In the genomic region with DNA sequence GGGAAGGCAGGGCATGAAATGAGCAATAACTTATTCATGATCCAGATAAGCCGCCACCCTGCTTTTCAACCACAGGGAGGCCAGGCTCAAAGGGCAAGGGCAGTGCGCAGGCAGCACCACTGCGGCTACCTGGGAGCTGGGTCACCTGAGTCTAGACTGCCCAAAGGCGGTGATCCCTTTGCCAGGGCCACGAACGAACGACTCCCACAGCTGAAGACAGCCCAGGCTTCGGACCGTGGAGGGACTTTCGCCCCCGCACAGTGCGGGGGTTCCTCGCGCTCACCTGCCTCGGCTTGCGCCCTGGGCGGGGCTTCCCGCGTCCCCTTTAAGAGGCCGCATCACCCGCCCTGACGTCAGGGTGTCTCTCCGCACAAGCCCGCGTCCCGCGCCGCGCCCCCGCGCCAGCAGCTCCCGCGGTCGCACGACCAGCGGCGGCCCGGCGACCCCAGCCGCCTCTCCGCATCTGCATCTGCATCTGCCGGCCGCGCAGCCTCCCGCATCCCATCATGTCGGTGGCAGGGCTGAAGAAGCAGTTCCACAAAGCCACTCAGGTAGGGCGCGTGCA, we compare ENCODE assay signal across 9 mouse cellular contexts. TPM values are rescaled to one million over a fixed set of nuclear protein-coding genes. Genes with fewer than 3 reads are reported as not detected.
DNase-seq lines count a peak whose midpoint lies in the region; ATAC-seq and TF ChIP-seq lines count a peak whose summit lies in the region.
"Had no signal": no experiment of that assay in that cellular context is flagged by ENCODE, and none has a peak within 500 bp of the region (broad histone marks: within the 10 kb centered on the region; RNA-seq: fewer than 3 reads in every experiment).

Gene Sh3gl2, plus strand, starts transcription at position 56 of the 565 bp plus-strand sequence.

- H3K4me2 ChIP-seq in heart, embryonic 15.5 days, result peak within 1 kb of the TSS; percentile 99
- H3K4me2 ChIP-seq in liver, embryonic 14.5 days (ENCODE audit: low read depth), result peak within 1 kb of the TSS; percentile 55

- peak within 1 kb of the TSS; percentile 57 for H3K4me3 ChIP-seq in heart, adult 2 months
- H3K4me3 ChIP-seq in heart, embryonic 15.5 days, result peak within 1 kb of the TSS; percentile 74
- peak within 1 kb of the TSS; percentile 6 to 47 for H3K4me3 ChIP-seq in liver, embryonic 14.5 days (ENCODE audit: insufficient read depth in 1 of 2, low read depth in 2 of 2, low read length in 2 of 2)

- intact Hi-C loops in heart, adult 2 months (cut with DNase I), result loop anchor here (5.0 kb wide), 1 partner anchor 187 kb away; no protein-coding TSS in a partner anchor

- H3K27me3 ChIP-seq in heart, adult 2 months (ENCODE audit: control insufficient read depth, insufficient read depth, low read length), result peaks cover 7% of the 10 kb centered on the region
- peaks cover 53% of the 10 kb centered on the region for H3K27me3 ChIP-seq in heart, embryonic 15.5 days
- peaks cover 20% of the 10 kb centered on the region for H3K27me3 ChIP-seq in liver, embryonic 14.5 days (ENCODE audit: control insufficient read depth, insufficient read depth, low read length)

- peak; percentile 47; the same call in 1 of the 2 replicates for ATAC-seq in heart, embryonic 15.5 days (replicated peaks; ENCODE audit: insufficient number of reproducible peaks, insufficient read depth, low FRiP score, low read depth)
- ATAC-seq in liver, embryonic 14.5 days (ENCODE audit: insufficient read depth), result no peak

- H3K4me1 ChIP-seq in heart, adult 2 months (ENCODE audit: control insufficient read depth, insufficient read depth, low read length), result no peaks in the 10 kb centered on the region
- H3K4me1 ChIP-seq in heart, embryonic 15.5 days (replicated peaks), result peaks cover 12% of the 10 kb centered on the region
- H3K4me1 ChIP-seq in liver, embryonic 14.5 days (replicated peaks; ENCODE audit: control insufficient read depth in 2 of 2, insufficient read depth in 2 of 2, low read length in 1 of 2), result no peaks in the 10 kb centered on the region

- TF ChIP-seq POLR2A in heart, adult 2 months (IDR thresholded peaks at IDR 0.05; ENCODE audit: insufficient read depth, low read depth, low read length), result no peak

- no peaks in the 10 kb centered on the region for H3K79me2 ChIP-seq in heart, adult 2 months (replicated peaks; ENCODE audit: control insufficient read depth, insufficient read depth, low read length)

- H3K36me3 ChIP-seq in heart, adult 2 months (ENCODE audit: control insufficient read depth, insufficient read depth, low read length), result no peaks in the 10 kb centered on the region
- no peaks in the 10 kb centered on the region for H3K36me3 ChIP-seq in heart, embryonic 15.5 days
- H3K36me3 ChIP-seq in liver, embryonic 14.5 days (replicated peaks; ENCODE audit: control insufficient read depth, insufficient read depth, low read depth), result no peaks in the 10 kb centered on the region

- no peak for TF ChIP-seq EP300 in heart, adult 2 months (IDR thresholded peaks at IDR 0.05; ENCODE audit: insufficient read depth, low read depth, low read length)
- no peak for TF ChIP-seq EP300 in liver, embryonic 14.5 days (IDR thresholded peaks at IDR 0.05; ENCODE audit: low read depth)

- peak within 1 kb of the TSS; percentile 23 for H3K9ac ChIP-seq in heart, adult 2 months (ENCODE audit: low read depth, low read length)
- peak within 1 kb of the TSS; percentile 56 for H3K9ac ChIP-seq in heart, embryonic 15.5 days
- no peak within 1 kb of the TSS for H3K9ac ChIP-seq in liver, embryonic 14.5 days (replicated peaks)

- TF ChIP-seq CTCF in heart, adult 2 months (IDR thresholded peaks at IDR 0.05), result no peak
- no peak for TF ChIP-seq CTCF in liver, embryonic 14.5 days (IDR thresholded peaks at IDR 0.05; ENCODE audit: low read depth)

- no peak within 1 kb of the TSS for H3K27ac ChIP-seq in heart, adult 2 months
- no peak within 1 kb of the TSS for H3K27ac ChIP-seq in heart, embryonic 15.5 days
- no peak within 1 kb of the TSS for H3K27ac ChIP-seq in liver, embryonic 14.5 days

- WGBS in heart, adult 2 months, result under 1% methylated on average over 46 of the region's 48 CpGs
- 1% methylated on average over 48 of the region's 48 CpGs for whole genome bisulfite sequencing in heart, embryonic 15.5 days
- under 1% methylated on average over 46 of the region's 48 CpGs for WGBS in liver, embryonic 14.5 days (ENCODE audit: insufficient replicate concordance)

- peak; percentile 17 to 48 for DNase-seq in heart, adult 2 months
- no peak for DNase-seq in heart, adult 8-10 months (ENCODE audit: low spot score)
- DNase-seq in embryo, embryonic 11.5 days (ENCODE audit: low read depth, low spot score), result peak; percentile 17
- DNase-seq in kidney, postnatal 25 days, result peak; percentile 69 to 84
- no peak for DNase-seq in liver, embryonic 14.5 days (ENCODE audit: low read depth in 3 of 3, low spot score in 3 of 3)
- DNase-seq in ovary, postnatal 10 days (ENCODE audit: low spot score), result peak; percentile 26
- no peak for DNase-seq in spleen, postnatal 36 days (ENCODE audit: low spot score in 2 of 2)

- H3K9me3 ChIP-seq in heart, embryonic 15.5 days (replicated peaks), result no peaks in the 10 kb centered on the region
- no peaks in the 10 kb centered on the region for H3K9me3 ChIP-seq in liver, embryonic 14.5 days (ENCODE audit: control insufficient read depth, low read length)

RNA-seq across cellular contexts. Expression of gene Sh3gl2, which starts in this region (rescaled TPM):
- 1 to 10 TPM; 5.4 to 6.7 TPM for total RNA-seq in heart, adult 2 months (2021)
- 0.62 and 0.85 TPM in 2 replicates for polyA plus RNA-seq in heart, adult 2 months (2012; rRNA removed)
- total RNA-seq in heart, adult 8-10 months (2022), result 1 to 10 TPM; 5.2 to 9.7 (median 7.2) TPM
- polyA plus RNA-seq in heart, embryonic 15.5 days (2015; fragmentation: Nextera tagmentation; extraction: Ambion mirVana), result 0.60 and 1.4 TPM in 2 replicates
- polyA plus RNA-seq in liver, embryonic 14.5 days (2012; rRNA removed), result 0.04 and 0.10 TPM in 2 replicates
- not detected in 2 replicates for polyA plus RNA-seq in liver, embryonic 14.5 days (2014; fragmentation: Nextera tagmentation; extraction: Ambion mirVana)
- total RNA-seq: neutrophil, adult 5-6 weeks had no signal

Comparison
In these comparisons a context has a peak if more than half of its experiments do, and no peak if none do; other contexts are left out.
1. DNase-seq: peak in heart, adult 2 months (2 of 2), embryo, embryonic 11.5 days (single experiment), kidney, postnatal 25 days (2 of 2) and ovary, postnatal 10 days (single experiment); none in heart, adult 8-10 months (single experiment), liver, embryonic 14.5 days (0 of 3) and spleen, postnatal 36 days (0 of 2).
2. Peak in every context shown above with its lines, with median percentiles within 50 percentile points of each other: H3K4me3 ChIP-seq.